Mouse (Mus musculus): Measurements from ENCODE around the gene Egfl8. TPM values are rescaled to one million over a fixed set of nuclear protein-coding genes. Genes with fewer than 3 reads are reported as not detected.
A peak's percentile ranks its signal among the peaks of the same experiment; 100 is the strongest.

Gene Egfl8
- polyA plus RNA-seq, 1 experiment from 2014 or later, result 6.0 TPM

DNA sequence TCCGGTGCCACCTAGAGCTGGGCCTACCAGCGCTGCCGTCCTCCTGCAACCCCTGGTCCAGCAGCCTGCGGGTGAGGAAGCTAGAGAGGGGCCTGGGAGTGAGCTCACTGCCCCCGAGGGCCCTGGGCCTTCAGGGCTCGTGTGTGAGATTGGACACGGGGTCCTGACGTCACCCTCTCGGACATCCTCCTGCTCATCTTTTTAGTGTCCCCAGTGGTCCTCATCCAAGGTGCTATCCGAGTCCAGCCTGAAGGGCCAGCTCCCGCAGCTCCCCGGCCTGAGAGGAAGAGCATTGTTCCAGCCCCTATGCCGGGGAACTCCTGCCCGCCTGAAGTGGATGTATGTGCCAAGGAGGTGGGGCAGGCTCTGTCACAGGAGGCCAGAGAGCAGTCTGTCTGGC, 35.0 kb upstream of the Egfl8 start:
- Histone ChIP-seq H3K9ac (replicated peaks; ENCODE audit: low read length) (no peak overlapping the region), H3K36me3 (ENCODE audit: insufficient read depth, low read length) (peaks cover 45% of the 10 kb centered on the region), H3K27ac (ENCODE audit: low read length) (no peak overlapping the region), H3K9me3 (ENCODE audit: low read length) (no peaks in the 10 kb centered on the region), H3K4me1 (ENCODE audit: insufficient read depth, low read length) (peaks cover 25% of the 10 kb centered on the region), H3K27me3 (ENCODE audit: insufficient read depth, low read length) (no peaks in the 10 kb centered on the region), H3K4me3 (ENCODE audit: low read length) (no peak overlapping the region), H3K4me2 (replicated peaks; ENCODE audit: low read depth, low read length) (no peak overlapping the region)
- no peak for ATAC-seq (ENCODE audit: low FRiP score, low TSS enrichment)
- 94% methylated on average over 14 of the region's 14 CpGs for WGBS

DNA sequence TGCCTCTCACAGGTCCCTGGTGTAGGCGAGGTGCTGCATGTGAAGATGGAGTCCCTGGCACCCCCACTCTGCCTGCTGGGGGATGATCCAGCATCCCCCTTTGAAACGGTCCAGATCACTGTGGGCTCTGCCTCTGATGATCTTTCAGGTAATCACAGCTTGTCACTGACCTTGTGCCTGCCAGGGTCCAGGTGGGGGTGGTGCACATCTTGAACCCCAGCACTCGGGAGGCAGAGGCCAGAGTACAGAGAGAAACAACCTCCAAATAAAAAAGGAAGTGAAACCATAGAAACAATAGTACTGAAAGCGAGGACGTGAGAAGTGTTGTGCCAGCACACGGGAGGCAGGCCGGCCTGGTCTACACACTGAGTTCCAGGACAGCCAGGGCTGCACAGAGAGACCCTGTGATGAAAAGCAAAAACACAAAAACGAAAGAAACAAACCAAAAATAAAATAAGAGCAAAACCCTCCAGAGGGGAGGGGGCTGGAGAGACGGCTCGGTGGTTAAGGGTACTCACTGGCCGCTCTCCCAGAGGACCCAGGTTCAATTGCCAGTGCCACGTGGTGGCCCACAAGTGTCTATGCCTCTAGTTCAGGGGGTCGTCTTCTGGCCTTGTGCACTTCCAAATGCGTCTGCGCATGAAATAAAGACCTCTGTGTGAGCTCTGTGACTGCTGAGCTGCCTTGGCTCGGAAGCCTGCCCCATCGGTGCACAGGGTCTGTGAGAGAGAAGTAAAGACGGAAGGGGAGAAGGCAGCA, 33.5 kb upstream of the Egfl8 start:
- Histone ChIP-seq H3K4me3 (ENCODE audit: low read length) (no peak overlapping the region), H3K9ac (replicated peaks; ENCODE audit: low read length) (no peak overlapping the region), H3K36me3 (ENCODE audit: insufficient read depth, low read length) (peaks cover 41% of the 10 kb centered on the region), H3K9me3 (ENCODE audit: low read length) (no peaks in the 10 kb centered on the region), H3K4me1 (ENCODE audit: insufficient read depth, low read length) (peaks cover 24% of the 10 kb centered on the region), H3K27me3 (ENCODE audit: insufficient read depth, low read length) (no peaks in the 10 kb centered on the region), H3K27ac (ENCODE audit: low read length) (no peak overlapping the region), H3K4me2 (replicated peaks; ENCODE audit: low read depth, low read length) (no peak overlapping the region)
- no peak for ATAC-seq (ENCODE audit: low FRiP score, low TSS enrichment)
- WGBS, result 88% methylated on average over 18 of the region's 18 CpGs

DNA sequence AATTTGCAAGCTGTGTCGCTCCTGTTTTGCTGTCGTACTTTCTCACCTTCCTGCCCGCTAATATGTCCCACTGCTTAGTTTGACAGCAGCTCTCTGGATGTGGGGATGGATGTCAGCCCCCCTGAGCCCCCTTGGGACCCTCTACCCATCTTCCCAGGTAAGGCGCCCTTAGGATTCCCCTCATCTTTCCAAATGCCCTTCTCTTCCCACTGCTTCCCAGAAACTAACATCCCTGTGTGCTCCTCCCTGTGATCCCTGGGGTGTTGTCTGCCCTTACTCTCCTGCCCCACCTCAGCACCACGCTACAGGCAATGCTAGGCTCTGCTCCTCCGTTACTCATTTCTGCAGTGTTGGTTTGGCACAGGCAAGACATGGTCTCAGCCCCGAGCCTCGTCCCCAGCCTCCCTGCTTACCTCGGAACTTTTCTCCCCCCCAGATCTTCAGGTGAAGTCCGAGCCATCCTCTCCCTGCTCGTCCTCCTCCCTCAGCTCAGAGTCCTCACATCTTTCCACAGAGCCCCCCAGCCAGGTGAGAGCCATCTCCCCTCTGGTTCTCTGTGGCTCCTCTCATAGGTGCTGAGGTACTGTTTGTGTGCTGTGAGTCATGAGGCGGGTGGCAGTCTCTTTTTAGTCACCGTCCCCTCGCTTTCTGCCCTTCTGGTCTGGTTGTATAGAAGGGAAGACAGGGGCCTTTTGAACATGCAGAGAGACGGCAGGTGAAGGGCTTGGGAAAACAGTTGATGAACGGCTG, 32.5 kb upstream of the Egfl8 start:
- peaks cover 24% of the 10 kb centered on the region for H3K4me1 ChIP-seq (ENCODE audit: insufficient read depth, low read length)
- H3K9me3 ChIP-seq (ENCODE audit: low read length), result no peaks in the 10 kb centered on the region
- no peak for ATAC-seq (ENCODE audit: low FRiP score, low TSS enrichment)
- H3K9ac ChIP-seq (replicated peaks; ENCODE audit: low read length), result peak overlapping the region; percentile 37; the same call in 1 of the 2 replicates
- no peak overlapping the region; the same call in 1 of the 2 replicates for H3K4me3 ChIP-seq (ENCODE audit: low read length)
- H3K27ac ChIP-seq (ENCODE audit: low read length), result no peak overlapping the region
- peaks cover 38% of the 10 kb centered on the region for H3K36me3 ChIP-seq (ENCODE audit: insufficient read depth, low read length)
- peak overlapping the region; percentile 92 for H3K4me2 ChIP-seq (replicated peaks; ENCODE audit: low read depth, low read length)
- 75% methylated on average over 16 of the region's 16 CpGs for WGBS
- no peaks in the 10 kb centered on the region for H3K27me3 ChIP-seq (ENCODE audit: insufficient read depth, low read length)

DNA sequence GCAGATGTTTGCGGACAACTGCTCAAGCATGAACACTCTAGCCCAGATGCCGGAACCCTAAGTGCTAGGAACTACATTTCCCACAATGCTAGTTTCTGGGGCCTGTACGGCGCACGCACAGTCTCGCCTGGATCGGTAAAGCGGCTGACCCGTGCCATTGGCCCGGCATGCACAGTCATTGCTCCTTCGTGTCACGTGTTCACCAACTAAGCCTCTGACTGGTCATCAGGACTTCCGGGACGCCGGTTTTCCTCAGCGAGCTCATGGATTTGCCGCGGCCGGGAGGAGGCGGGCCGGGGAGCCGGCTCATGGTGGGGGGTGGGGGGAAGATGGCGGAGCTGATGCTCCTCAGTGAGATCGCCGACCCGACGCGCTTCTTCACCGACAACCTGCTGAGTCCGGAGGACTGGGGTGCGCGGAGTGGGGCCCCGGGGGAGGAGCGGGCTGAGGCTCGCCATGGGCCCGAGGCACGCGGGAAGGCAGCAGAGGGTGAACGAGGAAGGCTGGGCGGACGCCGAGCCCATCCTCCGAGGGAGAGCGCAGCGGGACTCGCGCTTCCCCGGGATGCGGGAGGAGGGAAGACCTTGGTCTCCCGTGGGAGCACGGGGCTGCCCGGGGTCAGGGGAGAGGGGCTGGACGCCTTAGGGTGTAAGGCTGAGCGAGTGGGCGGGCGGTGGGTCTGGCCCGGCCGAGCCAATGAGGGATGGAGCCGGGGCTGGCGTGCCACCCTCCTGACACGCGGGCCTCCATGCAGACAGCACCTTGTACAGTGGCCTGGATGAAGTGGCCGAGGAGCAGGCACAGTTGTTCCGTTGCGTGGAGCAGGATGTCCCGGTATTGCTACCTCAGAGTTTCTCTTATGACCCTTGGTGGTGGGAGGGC, 31.4 kb upstream of the Egfl8 start, which contains the start of gene Atf6b:
Atf6b (plus strand) TSS at position 241 of the 882 bp plus-strand sequence.
- Histone ChIP-seq H3K4me3 (ENCODE audit: low read length) (peak within 1 kb of the TSS; percentile 89), H3K4me1 (ENCODE audit: insufficient read depth, low read length) (peaks cover 24% of the 10 kb centered on the region), H3K9ac (replicated peaks; ENCODE audit: low read length) (peak within 1 kb of the TSS; percentile 87), H3K27me3 (ENCODE audit: insufficient read depth, low read length) (no peaks in the 10 kb centered on the region), H3K36me3 (ENCODE audit: insufficient read depth, low read length) (peaks cover 27% of the 10 kb centered on the region), H3K4me2 (replicated peaks; ENCODE audit: low read depth, low read length) (peak within 1 kb of the TSS; percentile 92), H3K9me3 (ENCODE audit: low read length) (no peaks in the 10 kb centered on the region), H3K27ac (ENCODE audit: low read length) (peak within 1 kb of the TSS; percentile 54; the same call in 1 of the 2 replicates)
- WGBS, result under 1% methylated on average over 62 of the region's 66 CpGs
- ATAC-seq (ENCODE audit: low FRiP score, low TSS enrichment), result peak; percentile 97

DNA sequence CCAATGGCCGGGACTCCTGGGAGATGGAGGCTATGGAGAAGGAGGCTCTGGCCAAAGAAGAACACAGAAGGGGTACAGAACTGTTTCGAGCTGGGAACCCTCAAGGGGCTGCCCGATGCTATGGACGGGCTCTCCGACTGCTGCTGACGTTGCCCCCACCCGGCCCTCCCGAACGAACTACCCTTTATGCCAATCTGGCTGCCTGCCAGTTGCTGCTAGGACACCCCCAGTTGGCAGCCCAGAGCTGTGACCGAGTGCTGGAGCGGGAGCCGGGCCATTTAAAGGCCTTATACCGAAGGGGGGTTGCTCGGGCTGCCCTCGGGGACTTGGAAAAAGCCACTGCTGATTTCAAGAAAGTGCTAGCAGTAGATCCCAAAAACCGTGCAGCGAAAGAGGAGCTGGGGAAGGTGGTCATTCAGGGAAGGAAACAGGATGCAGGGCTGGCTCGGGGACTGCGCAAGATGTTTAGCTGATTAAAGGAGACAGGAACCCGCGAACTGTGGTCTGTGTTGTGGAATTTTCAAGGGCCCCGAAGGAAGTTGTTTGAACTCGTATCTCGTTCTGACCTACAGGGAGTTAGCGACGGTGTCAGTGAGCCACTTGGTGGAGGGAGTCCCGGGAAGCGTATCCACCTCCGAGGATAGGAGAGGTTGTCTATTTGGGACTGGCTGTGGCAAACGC, 30.2 kb upstream of the Egfl8 start:
- no peak for ATAC-seq (ENCODE audit: low FRiP score, low TSS enrichment)
- Histone ChIP-seq H3K27me3 (ENCODE audit: insufficient read depth, low read length) (no peaks in the 10 kb centered on the region), H3K4me2 (replicated peaks; ENCODE audit: low read depth, low read length) (peak overlapping the region; percentile 76), H3K36me3 (ENCODE audit: insufficient read depth, low read length) (peaks cover 16% of the 10 kb centered on the region), H3K9me3 (ENCODE audit: low read length) (no peaks in the 10 kb centered on the region), H3K27ac (ENCODE audit: low read length) (no peak overlapping the region), H3K9ac (replicated peaks; ENCODE audit: low read length) (no peak overlapping the region), H3K4me1 (ENCODE audit: insufficient read depth, low read length) (peaks cover 28% of the 10 kb centered on the region), H3K4me3 (ENCODE audit: low read length) (no peak overlapping the region)
- 89% methylated on average over 30 of the region's 30 CpGs for WGBS

DNA sequence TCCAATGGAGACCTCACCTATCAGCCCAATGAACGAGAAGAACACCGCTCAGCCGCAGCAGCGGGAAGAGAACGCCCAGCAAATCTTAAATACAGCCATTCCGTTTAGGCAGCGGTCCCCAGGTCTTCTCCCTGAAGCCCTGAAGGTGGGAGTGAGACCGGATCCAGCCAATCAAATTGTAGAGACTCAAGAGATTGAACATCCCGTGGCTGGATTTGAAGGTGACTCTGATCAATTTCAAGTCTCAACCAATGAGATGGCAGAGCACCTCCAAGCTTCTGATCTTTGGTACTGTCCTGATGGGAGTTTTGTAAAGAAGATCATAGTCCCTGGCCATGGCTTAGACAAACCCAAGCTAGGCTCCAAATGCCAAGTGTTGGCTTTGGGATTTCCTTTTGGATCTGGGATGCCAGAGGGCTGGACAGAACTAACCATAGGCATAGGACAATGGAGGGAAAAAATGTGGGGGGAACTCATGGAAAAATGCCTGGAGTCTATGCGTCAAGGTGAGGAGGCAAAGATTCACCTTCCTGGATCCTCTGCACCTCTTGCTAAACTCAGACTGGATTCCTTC, 29.6 kb upstream of the Egfl8 start:
- peak overlapping the region; percentile 72 for H3K4me3 ChIP-seq (ENCODE audit: low read length)
- peak overlapping the region; percentile 76 for H3K4me2 ChIP-seq (replicated peaks; ENCODE audit: low read depth, low read length)
- no peaks in the 10 kb centered on the region for H3K27me3 ChIP-seq (ENCODE audit: insufficient read depth, low read length)
- H3K27ac ChIP-seq (ENCODE audit: low read length), result peak overlapping the region; percentile 81
- H3K36me3 ChIP-seq (ENCODE audit: insufficient read depth, low read length), result peaks cover 11% of the 10 kb centered on the region
- H3K9me3 ChIP-seq (ENCODE audit: low read length), result no peaks in the 10 kb centered on the region
- H3K9ac ChIP-seq (replicated peaks; ENCODE audit: low read length), result peak overlapping the region; percentile 82
- WGBS, result 37% methylated on average over 10 of the region's 10 CpGs
- ATAC-seq (ENCODE audit: low FRiP score, low TSS enrichment), result no peak
- peaks cover 32% of the 10 kb centered on the region for H3K4me1 ChIP-seq (ENCODE audit: insufficient read depth, low read length)

DNA sequence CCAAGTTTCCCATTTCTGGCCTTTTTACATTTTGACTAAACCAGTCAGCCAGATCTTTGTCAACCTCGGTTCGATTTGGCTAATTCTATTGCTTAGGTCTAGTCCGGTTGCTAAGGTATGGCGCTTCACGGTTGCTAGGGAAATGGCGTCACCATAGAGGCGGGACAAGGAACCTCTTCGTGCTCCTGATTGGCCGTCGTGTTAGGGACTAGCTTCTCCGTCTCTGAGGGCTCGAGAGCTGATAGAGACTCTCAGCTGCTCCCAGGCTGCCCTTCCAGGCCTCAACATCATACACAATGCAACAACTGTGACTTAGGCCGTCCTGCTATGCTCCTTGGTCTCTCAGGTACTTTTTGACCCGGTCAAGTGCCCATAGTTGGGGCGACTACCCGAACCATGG, 28.8 kb upstream of the Egfl8 start, which contains the start of gene Fkbpl:
Fkbpl (plus strand) TSS at position 157 of the 400 bp plus-strand sequence.
- peak within 1 kb of the TSS; percentile 81 for H3K27ac ChIP-seq (ENCODE audit: low read length)
- peaks cover 32% of the 10 kb centered on the region for H3K4me1 ChIP-seq (ENCODE audit: insufficient read depth, low read length)
- WGBS, result 0% methylated on average over 16 of the region's 16 CpGs
- peak within 1 kb of the TSS; percentile 72 for H3K4me3 ChIP-seq (ENCODE audit: low read length)
- peak within 1 kb of the TSS; percentile 82 for H3K9ac ChIP-seq (replicated peaks; ENCODE audit: low read length)
- peak within 1 kb of the TSS; percentile 76 for H3K4me2 ChIP-seq (replicated peaks; ENCODE audit: low read depth, low read length)
- H3K27me3 ChIP-seq (ENCODE audit: insufficient read depth, low read length), result no peaks in the 10 kb centered on the region
- peaks cover 6% of the 10 kb centered on the region; the same call in 1 of the 2 replicates for H3K36me3 ChIP-seq (ENCODE audit: insufficient read depth, low read length)
- peak; percentile 76 for ATAC-seq (ENCODE audit: low FRiP score, low TSS enrichment)
- no peaks in the 10 kb centered on the region for H3K9me3 ChIP-seq (ENCODE audit: low read length)

DNA sequence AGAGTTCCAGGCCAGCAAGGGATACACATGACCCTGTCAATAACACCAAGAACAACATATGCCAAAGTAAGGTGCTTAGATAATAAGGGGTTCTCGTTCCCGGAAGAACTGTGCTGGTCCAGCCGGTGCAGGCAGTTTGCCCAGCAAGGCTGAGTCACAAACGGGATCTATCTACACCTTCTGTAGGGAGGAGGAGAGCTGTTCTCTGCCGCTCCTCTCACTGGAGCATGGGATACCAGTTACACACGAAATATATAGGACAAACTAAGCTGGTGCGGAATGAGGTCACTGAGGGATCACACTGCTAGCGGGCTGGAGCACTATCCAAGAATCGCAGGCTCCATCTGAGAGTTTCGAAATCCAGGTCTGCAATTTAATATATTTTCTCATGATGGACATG, 28.2 kb upstream of the Egfl8 start:
- Histone ChIP-seq H3K27ac (ENCODE audit: low read length) (no peak overlapping the region), H3K27me3 (ENCODE audit: insufficient read depth, low read length) (no peaks in the 10 kb centered on the region), H3K4me1 (ENCODE audit: insufficient read depth, low read length) (peaks cover 32% of the 10 kb centered on the region), H3K9ac (replicated peaks; ENCODE audit: low read length) (no peak overlapping the region), H3K4me3 (ENCODE audit: low read length) (no peak overlapping the region), H3K36me3 (ENCODE audit: insufficient read depth, low read length) (0 out of 2 replicates have a peak, but pooled peaks cover under 1% of the 10 kb centered on the region), H3K4me2 (replicated peaks; ENCODE audit: low read depth, low read length) (no peak overlapping the region), H3K9me3 (ENCODE audit: low read length) (no peaks in the 10 kb centered on the region)
- 82% methylated on average over 10 of the region's 10 CpGs for WGBS
- no peak for ATAC-seq (ENCODE audit: low FRiP score, low TSS enrichment)

DNA sequence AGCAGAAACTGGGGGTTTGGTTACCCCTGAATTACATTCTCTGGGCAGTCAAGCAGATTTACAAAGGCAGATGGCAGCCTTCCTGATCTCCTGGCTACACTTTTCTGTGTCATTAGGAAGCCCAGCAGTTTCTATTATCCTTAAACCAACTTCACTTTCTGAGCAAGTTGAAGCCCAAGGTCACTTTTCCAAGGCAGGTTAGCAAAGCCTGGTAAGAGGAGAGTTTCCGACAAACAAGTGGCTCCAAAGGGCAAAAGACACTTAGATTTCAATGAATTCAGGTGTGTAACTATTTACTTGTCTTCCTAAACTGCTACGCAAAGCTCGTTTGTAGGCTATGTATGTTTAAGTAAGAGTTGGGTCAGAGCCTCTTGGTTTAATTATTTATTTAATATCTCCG, 27.6 kb upstream of the Egfl8 start:
- WGBS, result 89% methylated on average over 4 of the region's 4 CpGs
- Histone ChIP-seq H3K4me2 (replicated peaks; ENCODE audit: low read depth, low read length) (no peak overlapping the region), H3K4me3 (ENCODE audit: low read length) (no peak overlapping the region), H3K9me3 (ENCODE audit: low read length) (no peaks in the 10 kb centered on the region), H3K27me3 (ENCODE audit: insufficient read depth, low read length) (no peaks in the 10 kb centered on the region), H3K27ac (ENCODE audit: low read length) (no peak overlapping the region), H3K4me1 (ENCODE audit: insufficient read depth, low read length) (peaks cover 29% of the 10 kb centered on the region), H3K36me3 (ENCODE audit: insufficient read depth, low read length) (no peaks in the 10 kb centered on the region), H3K9ac (replicated peaks; ENCODE audit: low read length) (no peak overlapping the region)
- no peak for ATAC-seq (ENCODE audit: low FRiP score, low TSS enrichment)
